Mouse (Mus musculus): ENCODE results near the gene F2r.
A peak's percentile ranks its signal among the peaks of the same experiment; 100 is the strongest.

F2r gene

DNA sequence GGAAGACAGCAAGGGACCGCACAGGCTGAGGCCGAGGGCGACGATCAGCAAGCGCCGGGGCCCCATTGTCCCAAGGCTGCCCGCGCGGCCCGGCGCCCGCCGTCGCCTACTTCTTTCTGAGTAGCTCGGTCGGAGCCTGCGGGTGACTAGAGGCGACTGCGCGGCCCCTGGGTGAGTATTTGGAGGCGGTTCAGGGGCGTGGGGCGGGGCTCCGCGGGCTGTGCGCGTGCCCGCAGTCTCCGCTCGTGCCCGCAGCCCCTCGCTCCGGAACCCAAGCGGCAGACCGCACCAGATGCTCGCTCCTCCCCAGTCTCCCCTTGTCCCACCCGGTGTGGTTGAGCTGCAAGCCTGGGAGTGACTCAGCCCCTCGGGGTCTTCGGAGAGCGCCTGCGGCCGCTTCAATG lies at the start of gene F2r:
Gene F2r (minus strand): TSS at position 179 of the 404 bp plus-strand sequence.
- DNase-seq (ENCODE audit: low spot score in 2 of 2) = peak; percentile 29 to 44

GRCm38 (mm10) chr13:95667260-95667659 lies 49.0 kb upstream of the F2r start:
- peak in 1 of 2 experiments; percentile 3 for DNase-seq (ENCODE audit: low spot score in 2 of 2)

DNA sequence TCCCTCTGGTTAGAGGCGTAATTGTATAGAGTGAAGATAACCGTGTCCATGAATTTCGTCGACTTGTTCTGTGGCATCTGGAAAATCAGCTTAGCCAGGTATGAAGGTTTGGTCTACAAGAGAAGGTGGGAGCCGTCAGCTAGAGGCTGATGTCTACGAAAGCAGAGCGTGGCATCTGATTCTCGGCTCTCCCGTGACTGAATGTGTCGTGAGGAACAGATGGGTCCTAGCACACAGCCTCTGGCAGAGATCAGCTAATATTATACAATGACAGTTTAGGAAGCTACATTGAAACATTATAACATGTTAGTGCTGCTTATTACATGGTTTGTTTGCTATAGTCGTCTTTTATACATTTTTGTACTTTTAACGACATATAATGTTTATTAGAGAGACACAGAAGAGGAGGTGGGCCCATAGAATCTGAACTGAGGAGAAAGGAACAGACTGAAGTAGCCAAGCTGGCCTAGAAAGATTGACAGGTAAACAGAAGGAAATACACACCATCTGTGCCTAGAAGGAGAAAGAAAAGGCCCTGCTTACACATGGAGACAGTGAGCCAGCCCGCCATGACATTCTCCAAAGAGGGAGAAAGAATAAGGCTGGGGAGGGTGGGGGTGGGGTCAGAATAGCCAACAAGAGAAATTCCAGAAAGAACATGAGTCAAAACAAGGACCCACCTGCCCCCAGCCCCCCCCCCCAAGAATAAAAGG lies 47.5 kb upstream of the F2r start:
- no peak for DNase-seq (ENCODE audit: low spot score in 2 of 2)

GRCm38 (mm10) chr13:95663834-95664233 lies 45.5 kb upstream of the F2r start:
- no peak for DNase-seq (ENCODE audit: low spot score in 2 of 2)

- DNase-seq (ENCODE audit: low spot score in 2 of 2) = no peak
These were observed 41.1 kb upstream of the F2r start for GRCm38 (mm10) chr13:95659432-95659831.

DNA sequence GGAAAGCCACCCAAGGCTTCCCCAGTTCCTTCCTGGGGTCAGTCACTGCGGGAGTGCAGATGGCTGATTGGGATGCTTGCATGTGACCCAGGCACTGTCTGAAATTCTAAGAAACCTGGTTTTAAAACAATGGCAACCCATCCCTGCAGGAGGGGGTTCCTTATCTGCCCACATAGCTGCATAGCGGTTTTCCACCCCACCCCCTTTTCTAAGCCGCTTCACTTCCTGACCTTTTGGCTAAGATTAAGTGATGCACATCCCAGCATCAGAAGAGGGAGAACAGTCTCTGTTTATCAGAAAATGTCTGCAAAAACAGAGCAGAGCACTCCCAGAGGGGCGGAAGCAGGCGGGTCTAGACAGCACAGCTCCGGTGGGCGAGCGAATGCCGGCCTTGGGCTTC lies 38.9 kb upstream of the F2r start:
- no peak for DNase-seq (ENCODE audit: low spot score in 2 of 2)

DNA sequence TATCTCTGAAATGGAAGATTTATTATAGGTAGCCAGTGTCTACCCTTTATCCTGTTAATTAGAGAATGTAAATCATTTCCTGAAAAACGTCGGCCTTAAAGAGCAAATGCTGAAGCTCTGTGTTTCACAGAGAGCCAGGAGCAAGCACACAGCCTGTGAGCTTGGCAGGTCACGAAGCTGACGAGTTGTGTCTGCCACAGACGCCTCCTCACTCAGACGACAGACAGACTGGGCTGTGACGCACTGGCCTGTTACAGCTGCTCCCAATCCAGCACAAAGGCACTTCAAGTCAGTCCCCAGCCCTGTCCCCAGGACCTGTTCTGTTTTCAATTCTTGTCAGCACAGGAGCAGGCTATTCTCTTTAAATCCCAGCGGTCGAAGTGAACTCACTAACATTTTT lies 37.0 kb upstream of the F2r start:
- no peak for DNase-seq (ENCODE audit: low spot score in 2 of 2)

DNA sequence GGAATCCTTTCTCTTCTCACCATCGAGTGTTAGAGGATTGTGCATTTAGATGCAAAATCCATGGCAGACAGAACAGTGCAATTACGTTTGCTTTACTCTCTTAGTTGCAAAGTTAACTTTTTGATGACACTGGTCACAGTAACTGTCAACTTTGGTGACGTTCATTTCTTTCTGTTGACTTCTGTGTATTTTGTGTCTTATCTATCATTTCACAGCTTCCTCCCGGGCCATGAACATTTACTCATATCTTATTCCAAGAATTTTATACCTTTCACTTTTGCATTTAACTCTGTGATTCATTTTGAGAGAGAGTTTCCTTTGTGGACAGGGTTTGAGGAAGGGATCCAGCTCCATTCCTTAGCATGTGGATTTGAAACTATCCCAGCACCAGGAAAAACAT lies 35.4 kb upstream of the F2r start:
- no peak for DNase-seq (ENCODE audit: low spot score in 2 of 2)

GRCm38 (mm10) chr13:95651870-95652668 lies 33.8 kb upstream of the F2r start:
- no peak for DNase-seq (ENCODE audit: low spot score in 2 of 2)

DNA sequence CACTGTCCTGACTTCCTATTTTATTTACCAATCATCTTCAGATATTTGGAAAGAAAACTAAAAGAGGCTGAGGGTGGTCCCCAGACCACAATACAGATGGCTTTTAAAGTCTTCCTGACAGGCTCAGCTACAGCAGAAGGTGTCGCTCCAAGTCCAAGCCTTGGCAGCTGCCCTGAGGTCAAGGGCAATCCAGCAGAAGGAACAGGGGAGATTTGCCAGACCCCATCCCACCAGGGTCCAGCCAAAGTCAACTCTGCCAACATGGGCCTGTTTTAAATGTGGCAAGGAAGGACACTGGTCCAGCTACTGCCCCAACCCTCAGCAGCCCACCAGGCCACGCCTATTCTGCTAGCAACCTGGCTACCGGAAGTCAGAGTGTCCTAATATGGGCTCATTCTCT lies 31.7 kb upstream of the F2r start:
- DNase-seq (ENCODE audit: low spot score in 2 of 2) = no peak

- no peak for DNase-seq (ENCODE audit: low spot score in 2 of 2)
These were observed 29.0 kb upstream of the F2r start for GRCm38 (mm10) chr13:95647248-95647647.

- DNase-seq (ENCODE audit: low spot score in 2 of 2) = no peak
These were observed 28.4 kb upstream of the F2r start for GRCm38 (mm10) chr13:95646687-95647111.

GRCm38 (mm10) chr13:95643740-95644139 lies 25.5 kb upstream of the F2r start:
- DNase-seq (ENCODE audit: low spot score in 2 of 2) = no peak

GRCm38 (mm10) chr13:95641061-95641986 lies 23.0 kb upstream of the F2r start:
- no peak for DNase-seq (ENCODE audit: low spot score in 2 of 2)

DNA sequence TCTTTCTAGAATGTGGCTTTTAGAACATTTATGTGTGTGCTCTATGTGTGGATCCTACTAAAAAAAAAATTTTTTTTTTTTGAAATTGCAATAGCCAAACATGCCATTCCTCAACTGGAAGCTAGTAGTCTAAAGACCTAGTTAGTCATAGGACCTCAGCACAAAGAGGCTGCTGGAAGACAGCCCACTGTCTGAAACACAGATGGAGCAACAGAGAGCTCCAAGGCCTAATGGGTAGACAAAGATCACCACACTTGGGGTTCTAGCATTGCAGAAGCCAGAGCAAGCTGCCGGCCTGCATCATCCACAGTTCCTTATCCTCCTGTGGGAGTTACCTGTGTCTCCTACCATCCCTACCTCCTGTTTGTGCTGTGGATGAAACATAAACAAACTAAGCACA lies 22.1 kb upstream of the F2r start:
- no peak for DNase-seq (ENCODE audit: low spot score in 2 of 2)

DNA sequence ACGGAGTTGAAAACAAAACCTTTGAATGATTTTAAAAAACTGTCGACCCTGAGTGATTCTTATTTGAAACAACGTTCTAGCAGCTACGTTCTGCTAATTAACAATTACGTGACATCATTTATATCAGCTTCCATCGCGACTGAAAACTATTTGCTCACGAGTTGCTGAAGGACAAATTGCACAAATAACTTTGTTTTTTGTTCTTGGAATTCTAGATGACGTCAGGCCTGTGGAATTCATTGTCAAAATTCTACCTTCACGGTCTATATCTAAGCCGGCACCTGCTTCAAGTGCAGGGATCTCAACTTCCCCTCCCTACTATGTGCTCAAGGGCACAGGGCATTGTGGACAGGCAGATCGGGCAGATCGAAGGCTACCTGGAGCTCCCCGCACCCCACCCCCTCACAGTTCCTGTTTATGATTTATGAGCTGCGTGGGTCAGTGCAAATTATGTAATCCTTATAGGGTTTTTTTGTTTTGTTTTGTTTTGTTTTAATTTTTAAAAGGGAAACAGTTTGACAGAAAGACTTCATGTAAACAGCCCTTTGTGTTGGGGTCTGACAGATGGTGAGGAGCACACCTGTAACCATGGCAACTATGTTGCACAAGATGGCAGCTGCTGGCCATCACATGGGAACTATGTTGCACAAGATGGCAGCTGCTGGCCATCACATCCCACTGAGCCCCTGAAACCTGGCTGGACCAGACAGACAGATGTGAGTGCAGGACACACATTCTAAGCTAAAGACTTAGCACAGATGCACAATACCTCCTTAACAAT lies 21.2 kb upstream of the F2r start:
- no peak for DNase-seq (ENCODE audit: low spot score in 2 of 2)

- no peak for DNase-seq (ENCODE audit: low spot score in 2 of 2)
These were observed 20.6 kb upstream of the F2r start for GRCm38 (mm10) chr13:95638894-95639293.

DNA sequence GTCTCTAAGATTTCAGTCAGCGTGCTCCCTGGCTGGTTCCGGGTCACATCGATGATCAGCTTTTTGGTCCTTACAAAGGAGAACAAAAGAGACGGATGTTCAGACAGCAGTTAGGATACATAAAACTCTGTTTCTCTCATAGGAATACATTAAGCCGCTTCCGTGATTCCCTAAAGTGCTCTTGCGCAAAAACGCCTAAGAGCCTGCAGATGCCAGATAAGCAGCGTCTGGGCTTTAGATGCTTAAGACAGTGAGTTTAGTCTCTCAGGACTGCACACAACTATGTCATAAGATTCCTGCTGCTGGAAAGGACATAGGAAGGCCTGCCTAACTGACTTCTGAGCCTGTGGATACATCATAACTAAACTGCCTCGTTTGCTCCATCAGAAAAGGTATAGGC lies 19.4 kb upstream of the F2r start:
- DNase-seq (ENCODE audit: low spot score in 2 of 2) = no peak

DNA sequence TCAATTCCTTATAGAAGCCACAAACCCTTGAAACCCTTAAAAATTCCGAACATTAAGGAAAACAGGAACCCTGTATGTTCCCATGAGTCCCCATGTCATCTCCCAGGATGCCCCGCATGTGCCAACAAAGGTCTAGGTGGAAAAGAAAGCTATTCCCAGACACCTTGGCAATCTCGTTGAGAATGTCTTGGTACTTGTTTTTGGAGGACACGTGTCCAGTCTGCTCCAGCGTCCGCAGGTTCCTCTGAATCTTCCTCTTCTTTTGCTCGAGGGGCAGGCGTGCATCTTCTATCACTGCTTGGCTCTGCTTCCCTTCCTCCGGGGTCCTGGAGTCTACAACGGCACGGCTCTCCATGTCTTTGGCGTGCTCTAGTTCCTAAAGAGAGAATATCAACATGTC lies 17.0 kb upstream of the F2r start:
- no peak for DNase-seq (ENCODE audit: low spot score in 2 of 2)

GRCm38 (mm10) chr13:95634451-95634850 lies 16.2 kb upstream of the F2r start:
- no peak for DNase-seq (ENCODE audit: low spot score in 2 of 2)

- no peak for DNase-seq (ENCODE audit: low spot score in 2 of 2)
These were observed 15.1 kb upstream of the F2r start for GRCm38 (mm10) chr13:95633384-95633783.

All from frontal cortex, postnatal 25 days (tissue).